Mouse (Mus musculus): ENCODE measurements around the gene Cyp39a1. TPM values are rescaled to one million over a fixed set of nuclear protein-coding genes. Genes with fewer than 3 reads are reported as not detected.

Cyp39a1 gene
- polyA plus RNA-seq, 1 experiment from 2014 or later: 18.7 TPM

Other genes starting within 250 kb of the Cyp39a1 start
- gene Mep1a, start 164.6 kb upstream of the Cyp39a1 start, polyA plus RNA-seq (2015; fragmentation: Nextera tagmentation; extraction: Ambion mirVana): 0.07 TPM in 1 of 2 replicates, not detected in the other
- 0.20 TPM in 1 of 2 replicates, not detected in the other for gene Ankrd66, start 123.8 kb upstream of the Cyp39a1 start, polyA plus RNA-seq (2015; fragmentation: Nextera tagmentation; extraction: Ambion mirVana)
- gene Pla2g7, start 99.3 kb upstream of the Cyp39a1 start, polyA plus RNA-seq (2015; fragmentation: Nextera tagmentation; extraction: Ambion mirVana): 7.3 and 8.2 TPM in 2 replicates
- gene Tdrd6, start 37.1 kb upstream of the Cyp39a1 start, polyA plus RNA-seq (2015; fragmentation: Nextera tagmentation; extraction: Ambion mirVana): 0.30 and 0.59 TPM in 2 replicates
- 120 and 121 TPM in 2 replicates for gene Slc25a27, start 211 bp upstream of the Cyp39a1 start, polyA plus RNA-seq (2015; fragmentation: Nextera tagmentation; extraction: Ambion mirVana)
- 62.3 and 62.8 TPM in 2 replicates for gene Rcan2, start 133.9 kb downstream of the Cyp39a1 start, polyA plus RNA-seq (2015; fragmentation: Nextera tagmentation; extraction: Ambion mirVana)

Data from midbrain, embryonic 13.5 days (tissue).